In the genomic region with DNA sequence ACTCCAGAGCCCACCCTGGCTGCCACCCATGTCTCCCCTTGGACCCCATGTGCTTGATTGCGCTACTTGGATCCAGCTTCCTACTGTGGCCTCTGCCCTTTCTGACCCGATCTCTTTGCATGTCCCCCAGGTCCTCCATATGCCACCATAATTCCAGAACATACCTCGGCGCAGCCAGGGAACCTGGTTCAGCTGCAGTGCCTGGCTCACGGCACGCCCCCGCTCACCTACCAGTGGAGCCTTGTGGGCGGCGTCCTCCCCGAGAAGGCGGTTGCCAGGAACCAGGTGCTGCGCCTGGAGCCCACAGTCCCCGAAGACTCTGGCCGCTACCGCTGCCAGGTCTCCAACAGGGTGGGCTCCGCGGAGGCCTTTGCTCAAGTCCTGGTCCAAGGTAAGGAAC, we compare ENCODE assay signal across 27 mouse cellular contexts. TPM values are rescaled to one million over a fixed set of nuclear protein-coding genes. Genes with fewer than 3 reads are reported as not detected.
DNase-seq lines count a peak whose midpoint lies in the region; ATAC-seq and TF ChIP-seq lines count a peak whose summit lies in the region.
"Had no signal": no experiment of that assay in that cellular context is flagged by ENCODE, and none has a peak within 500 bp of the region (broad histone marks: within the 10 kb centered on the region; RNA-seq: fewer than 3 reads in every experiment).

No protein-coding gene starts in this region.

- 82% methylated on average over 17 of the region's 17 CpGs for WGBS in liver, postnatal 0 days (ENCODE audit: insufficient replicate concordance)
- WGBS in heart, embryonic 11.5 days (ENCODE audit: insufficient replicate concordance): 89% methylated on average over 17 of the region's 17 CpGs

- no peaks in the 10 kb centered on the region for H3K27me3 ChIP-seq in liver, postnatal 0 days (ENCODE audit: insufficient read depth, low read length)
- no peaks in the 10 kb centered on the region for H3K27me3 ChIP-seq in heart, embryonic 11.5 days (ENCODE audit: control insufficient read depth, insufficient read depth, low read length)
- H3K27me3 ChIP-seq: CH12.LX; embryonic facial prominence, embryonic 13.5 days; forebrain, embryonic 12.5 days; heart, embryonic 12.5 days; hindbrain, embryonic 15.5 days had no signal

- H3K4me3 ChIP-seq in liver, postnatal 0 days (ENCODE audit: low read depth, low read length): no peak overlapping the region
- H3K4me3 ChIP-seq in heart, embryonic 11.5 days (ENCODE audit: low read depth, low read length): no peak overlapping the region
- H3K4me3 ChIP-seq: embryonic facial prominence, embryonic 13.5 days; forebrain, embryonic 12.5 days; heart, adult 2 months; heart, embryonic 12.5 days; hindbrain, embryonic 10.5 days; hindbrain, embryonic 15.5 days had no signal

- no peak overlapping the region for H3K9ac ChIP-seq in liver, postnatal 0 days (replicated peaks)
- H3K9ac ChIP-seq in heart, embryonic 11.5 days (ENCODE audit: low read depth, low read length): no peak overlapping the region
- H3K9ac ChIP-seq: embryonic facial prominence, embryonic 13.5 days; forebrain, embryonic 12.5 days; heart, embryonic 12.5 days; hindbrain, embryonic 15.5 days had no signal

- ATAC-seq in liver, postnatal 0 days: no peak
- ATAC-seq in heart, embryonic 11.5 days (replicated peaks; ENCODE audit: insufficient number of reproducible peaks, low FRiP score, low TSS enrichment): no peak
- ATAC-seq: forebrain, embryonic 16.5 days; intestine, embryonic 16.5 days had no signal

- TF ChIP-seq CTCF in liver, postnatal 0 days (IDR thresholded peaks at IDR 0.05; ENCODE audit: low read depth): no peak

- no peaks in the 10 kb centered on the region for H3K4me1 ChIP-seq in liver, postnatal 0 days (ENCODE audit: insufficient read depth)
- no peaks in the 10 kb centered on the region for H3K4me1 ChIP-seq in heart, embryonic 11.5 days (ENCODE audit: control insufficient read depth, insufficient read depth, low read length)
- H3K4me1 ChIP-seq: embryonic facial prominence, embryonic 13.5 days; forebrain, embryonic 12.5 days; heart, embryonic 12.5 days; hindbrain, embryonic 10.5 days; hindbrain, embryonic 15.5 days had no signal

- DNase-seq in brain, adult 2 months (ENCODE audit: low read depth, low spot score): peak; percentile 68
- DNase-seq in cerebellum, adult 18-20 months: peak; percentile 64 to 67
- DNase-seq in cerebellum, adult 9-11 months: peak; percentile 79
- DNase-seq in cerebellum, postnatal 36 days: peak; percentile 54 to 65
- DNase-seq in heart, adult 18-20 months: no peak
- DNase-seq in liver, postnatal 0 days: no peak
- DNase-seq: adrenal gland, adult 2 months; adrenal gland, postnatal 25 days; gastrocnemius, postnatal 10 days; heart, adult 2 months; kidney, adult 2 months had no signal

- no peak overlapping the region for H3K27ac ChIP-seq in liver, postnatal 0 days (ENCODE audit: low read depth)
- H3K27ac ChIP-seq in heart, embryonic 11.5 days (ENCODE audit: low read depth, low read length): no peak overlapping the region
- H3K27ac ChIP-seq: embryonic facial prominence, embryonic 13.5 days; forebrain, embryonic 12.5 days; heart, adult 2 months; hindbrain, embryonic 10.5 days; hindbrain, embryonic 15.5 days had no signal

- H3K4me2 ChIP-seq in liver, postnatal 0 days (ENCODE audit: low read depth, low read length): no peak overlapping the region
- H3K4me2 ChIP-seq in heart, embryonic 11.5 days: no peak overlapping the region
- H3K4me2 ChIP-seq: embryonic facial prominence, embryonic 13.5 days; forebrain, embryonic 12.5 days; heart, embryonic 12.5 days; hindbrain, embryonic 15.5 days had no signal

- no peak for TF ChIP-seq EP300 in liver, postnatal 0 days (IDR thresholded peaks at IDR 0.05; ENCODE audit: low read depth)

- H3K36me3 ChIP-seq in liver, postnatal 0 days (replicated peaks; ENCODE audit: insufficient read depth, low read length): peaks cover 12% of the 10 kb centered on the region
- H3K36me3 ChIP-seq in heart, embryonic 11.5 days (ENCODE audit: control insufficient read depth, insufficient read depth, low read length): peaks cover 63% of the 10 kb centered on the region
- H3K36me3 ChIP-seq: hindbrain, embryonic 15.5 days had no signal

- no peaks in the 10 kb centered on the region for H3K9me3 ChIP-seq in liver, postnatal 0 days (ENCODE audit: low read length)
- no peaks in the 10 kb centered on the region for H3K9me3 ChIP-seq in heart, embryonic 11.5 days (replicated peaks; ENCODE audit: control insufficient read depth, low read length)
- H3K9me3 ChIP-seq: embryonic facial prominence, embryonic 13.5 days; forebrain, embryonic 12.5 days; heart, embryonic 12.5 days; hindbrain, embryonic 10.5 days; hindbrain, embryonic 15.5 days had no signal

RNA-seq across cellular contexts. Expression of gene Ldlrad2, which starts 20.9 kb away (rescaled TPM):
- not detected for total RNA-seq in heart, adult 18-20 months (2021)
- polyA plus RNA-seq in liver, postnatal 0 days (2015; fragmentation: Nextera tagmentation; extraction: Ambion mirVana): not detected in 2 replicates
- polyA plus RNA-seq in heart, embryonic 11.5 days (2014; fragmentation: Nextera tagmentation; extraction: Ambion mirVana): not detected in 2 replicates
- total RNA-seq: adrenal gland, adult 2 months; adrenal gland, postnatal 25 days; CH12.LX; ES-E14; gastrocnemius, postnatal 10 days; gastrocnemius, postnatal 4 days; heart, adult 2 months; heart, postnatal 25 days had no signal
- polyA plus RNA-seq: brain, embryonic 14.5 days; cortical plate, adult 2 months; embryonic facial prominence, embryonic 13.5 days; forebrain, embryonic 12.5 days; forebrain, embryonic 16.5 days; frontal cortex, adult 2 months; heart, adult 2 months; heart, embryonic 12.5 days; heart, embryonic 16.5 days; intestine, embryonic 16.5 days; kidney, adult 2 months had no signal

RNA-seq across cellular contexts. Expression of gene Usp48, which starts 40.1 kb away (rescaled TPM):
- 10 to 100 TPM; 25.4 to 35.2 TPM for total RNA-seq in heart, adult 18-20 months (2021)
- polyA plus RNA-seq in liver, postnatal 0 days (2015; fragmentation: Nextera tagmentation; extraction: Ambion mirVana): 23.3 and 28.4 TPM in 2 replicates
- polyA plus RNA-seq in heart, embryonic 11.5 days (2014; fragmentation: Nextera tagmentation; extraction: Ambion mirVana): 45.0 and 50.1 TPM in 2 replicates

Comparison
In these comparisons a context has a peak if more than half of its experiments do, and no peak if none do; other contexts are left out.
1. DNase-seq: peak in brain, adult 2 months (single experiment), cerebellum, adult 18-20 months (2 of 2), cerebellum, adult 9-11 months (single experiment) and cerebellum, postnatal 36 days (2 of 2); none in heart, adult 18-20 months (0 of 2) and liver, postnatal 0 days (single experiment).